Mouse (Mus musculus): Measurements from ENCODE around the gene Zfp874a.
A peak's percentile ranks its signal among the peaks of the same experiment; 100 is the strongest.
"Not testable (repeated sequence)": the region's sequence is repeated elsewhere in the genome, so short reads cannot be mapped to it uniquely, and the experiment has no call there.

Zfp874a gene

DNA sequence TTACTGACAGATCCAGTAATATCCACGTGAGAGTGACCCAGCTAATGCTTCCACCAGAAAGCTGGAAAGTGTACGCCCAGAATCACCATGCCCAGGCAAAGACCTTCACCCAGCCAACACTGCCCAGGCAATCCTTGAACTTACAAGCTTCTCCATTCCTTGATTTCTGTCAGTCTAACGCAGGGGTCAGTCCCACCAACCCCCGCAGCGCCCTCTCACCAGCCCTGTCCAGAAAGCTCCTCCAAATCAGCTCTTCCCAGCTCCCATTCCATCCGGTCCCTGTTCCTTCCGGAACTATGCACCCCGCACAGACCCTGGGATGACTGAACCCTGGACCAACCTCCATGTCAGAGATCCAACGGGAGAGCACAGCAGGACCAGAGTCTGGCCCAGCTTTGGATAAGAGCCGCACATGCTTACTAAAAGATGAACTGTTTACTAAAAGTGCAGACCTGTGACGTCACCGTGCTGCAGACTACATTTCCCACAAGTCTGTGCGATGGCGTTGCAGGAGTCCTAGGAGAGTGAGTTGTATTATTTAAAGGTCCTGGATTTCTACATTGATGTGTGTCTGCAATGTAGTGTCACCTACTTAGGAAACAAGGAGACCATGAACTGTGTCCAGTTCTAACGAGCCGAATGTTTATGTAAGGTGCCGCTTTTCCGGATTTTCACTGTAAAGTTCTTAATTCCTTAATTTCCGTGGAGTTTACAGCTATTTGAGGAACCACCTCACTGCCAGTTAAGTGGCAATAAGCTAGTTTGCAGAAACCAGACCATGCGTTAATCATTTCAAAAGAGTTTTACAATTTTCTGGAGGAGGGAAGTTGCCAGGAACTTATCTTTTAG is at the start of gene Zfp874a:
TSS of gene Zfp874a (minus strand) at position 453 of the 849 bp plus-strand sequence.
- peak; percentile 88 to 96 for DNase-seq (ENCODE audit: low spot score in 2 of 2)

DNA sequence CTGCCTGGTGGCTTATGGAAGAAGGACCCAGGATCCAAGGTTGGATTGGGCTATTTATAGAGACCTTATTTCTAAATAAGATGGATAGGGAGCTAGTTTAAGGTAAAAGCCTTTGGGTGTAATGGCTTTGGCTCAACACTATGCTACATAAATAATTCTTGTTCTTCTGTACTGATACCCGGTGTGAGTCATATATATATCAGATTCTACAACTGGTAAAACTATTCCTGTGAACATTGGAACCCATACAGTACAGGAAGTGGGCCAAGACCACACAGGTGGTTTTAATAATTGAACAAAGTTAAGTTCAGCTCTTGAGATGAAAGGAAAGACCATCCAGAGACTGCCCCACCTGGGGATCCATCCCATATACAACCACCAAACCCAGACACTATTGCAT is 49.5 kb upstream of the Zfp874a start:
- no peak for DNase-seq (ENCODE audit: low spot score in 2 of 2)

DNA sequence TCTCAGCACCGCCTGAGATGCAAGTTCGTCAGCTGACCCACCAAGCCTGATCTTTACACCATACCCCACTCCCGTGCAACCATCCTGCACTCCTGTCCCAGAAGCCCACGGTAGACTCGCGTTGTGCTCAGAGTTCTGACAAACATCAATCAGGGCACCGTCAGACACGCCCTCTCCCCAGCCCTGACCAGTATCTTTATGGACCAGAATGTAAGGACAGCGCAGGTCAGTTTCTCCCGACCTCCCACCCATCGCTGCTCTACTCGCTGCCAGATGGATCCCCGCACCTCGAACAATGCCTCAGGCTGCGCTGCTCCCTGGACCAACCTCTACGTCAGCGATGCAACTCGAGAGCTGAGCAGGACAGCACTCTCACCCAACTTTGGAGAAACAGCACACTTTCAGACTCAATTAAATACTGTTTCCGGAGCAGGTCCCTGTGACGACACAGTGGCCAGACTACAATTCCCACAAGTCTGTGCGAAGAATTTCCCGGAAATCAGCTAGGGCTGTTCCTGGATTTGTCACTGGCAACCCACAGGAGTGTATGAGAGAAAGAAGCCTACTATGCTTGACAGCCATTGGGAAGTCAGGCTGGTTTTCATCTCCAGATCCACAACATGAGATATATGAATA is 48.8 kb upstream of the Zfp874a start, which contains the start of gene Zfp58:
TSS of gene Zfp58 (minus strand) at position 472 of the 636 bp plus-strand sequence.
- peak; percentile 85 to 95 for DNase-seq (ENCODE audit: low spot score in 2 of 2)

DNA sequence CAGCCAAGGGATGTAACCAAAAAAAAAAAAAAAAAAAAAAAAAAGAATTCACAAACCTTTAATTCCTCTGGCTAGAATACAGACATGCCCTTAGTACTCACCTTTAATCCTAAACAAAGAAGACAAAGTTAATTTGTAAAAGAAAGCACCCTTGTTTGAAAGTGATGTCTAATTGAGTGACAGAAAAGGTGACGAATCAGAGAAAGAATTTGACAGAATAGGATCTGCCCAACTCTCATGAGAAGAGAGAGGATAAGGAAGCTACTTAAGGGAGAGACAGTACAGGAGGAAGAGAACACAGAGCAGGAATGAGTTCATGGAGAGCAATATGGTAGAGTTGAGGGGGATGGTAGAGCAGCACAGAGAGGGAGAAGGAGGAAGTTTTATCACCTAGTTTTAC is 44.2 kb upstream of the Zfp874a start:
- DNase-seq (ENCODE audit: low spot score in 2 of 2) = no peak

DNA sequence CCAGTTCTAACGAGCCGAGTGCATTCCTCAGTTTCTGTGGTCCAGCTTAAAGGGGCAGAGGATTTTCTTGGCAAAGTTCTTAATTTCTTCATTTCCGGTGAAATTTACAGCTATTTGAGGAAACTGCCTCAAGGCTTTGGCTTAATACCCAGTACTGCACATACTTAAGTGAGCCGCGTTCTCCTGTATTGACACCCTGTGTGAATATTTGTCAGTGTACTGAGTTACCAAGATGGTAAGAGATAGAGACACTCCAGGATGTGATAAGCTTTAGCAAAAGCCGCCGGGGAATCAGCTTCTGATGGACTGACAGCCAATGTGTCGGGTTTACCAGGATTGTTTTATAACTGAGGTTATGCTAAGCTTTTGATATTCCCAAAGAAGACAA is 33.0 kb upstream of the Zfp874a start:
- DNase-seq (ENCODE audit: low spot score in 2 of 2) = no peak

DNA sequence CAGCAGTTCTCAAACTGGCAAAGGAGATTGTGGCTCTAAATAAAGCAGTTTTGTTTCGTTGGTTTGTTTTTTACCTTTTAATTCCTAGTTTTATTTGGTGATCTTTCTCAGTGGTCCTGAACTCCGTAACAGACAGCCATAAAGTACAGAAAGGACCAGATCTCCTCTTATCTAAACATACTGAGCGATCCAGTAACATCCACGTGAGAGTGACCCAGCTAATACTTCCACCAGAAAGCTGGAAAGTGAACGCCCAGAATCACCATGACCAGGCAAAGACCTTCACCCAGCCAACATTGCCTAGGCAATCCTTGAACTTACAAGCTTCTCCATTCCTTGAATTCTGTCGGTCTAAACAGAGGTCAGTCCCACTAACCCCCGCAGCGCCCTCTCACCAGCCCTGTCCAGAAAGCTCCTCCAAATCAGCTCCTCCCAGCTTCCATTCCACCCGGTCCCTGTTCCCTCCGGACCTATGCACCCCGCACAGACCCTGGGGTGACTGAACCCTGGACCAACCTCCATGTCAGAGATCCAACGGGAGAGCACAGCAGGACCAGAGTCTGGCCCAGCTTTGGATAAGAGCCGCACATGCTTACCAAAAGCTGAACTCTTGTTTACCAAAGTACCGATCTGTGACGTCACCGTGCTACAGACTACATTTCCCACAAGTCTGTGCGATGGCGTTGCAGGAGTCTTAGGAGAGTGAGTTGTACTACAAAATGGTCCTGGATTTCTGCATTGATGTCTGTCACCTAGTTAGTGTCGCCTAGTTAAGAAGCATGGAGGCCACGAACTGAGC is 32.4 kb upstream of the Zfp874a start, which contains the start of gene Zfp874b:
TSS of gene Zfp874b (minus strand) at position 634 of the 799 bp plus-strand sequence.
- peak; percentile 88 to 96 for DNase-seq (ENCODE audit: low spot score in 2 of 2)

DNA sequence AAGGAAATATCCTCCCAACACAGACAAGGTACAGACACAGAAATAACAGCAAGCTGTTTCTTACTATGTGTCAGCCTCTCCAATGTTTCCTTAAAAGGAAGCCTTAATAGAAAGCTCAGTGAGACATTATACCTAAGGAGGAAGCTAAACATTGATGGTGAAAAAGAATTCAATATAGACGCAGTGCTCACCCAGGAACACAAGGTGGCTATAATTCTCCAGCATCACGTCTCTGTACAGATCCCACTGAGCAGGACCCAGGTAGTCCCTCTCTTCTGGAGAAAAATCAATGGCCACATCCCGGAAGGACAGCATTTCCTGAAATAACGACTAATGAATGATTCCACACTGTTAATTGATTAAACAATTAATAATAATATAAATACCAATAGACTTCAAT is 30.1 kb upstream of the Zfp874a start:
- DNase-seq (ENCODE audit: low spot score in 2 of 2) = no peak

DNA sequence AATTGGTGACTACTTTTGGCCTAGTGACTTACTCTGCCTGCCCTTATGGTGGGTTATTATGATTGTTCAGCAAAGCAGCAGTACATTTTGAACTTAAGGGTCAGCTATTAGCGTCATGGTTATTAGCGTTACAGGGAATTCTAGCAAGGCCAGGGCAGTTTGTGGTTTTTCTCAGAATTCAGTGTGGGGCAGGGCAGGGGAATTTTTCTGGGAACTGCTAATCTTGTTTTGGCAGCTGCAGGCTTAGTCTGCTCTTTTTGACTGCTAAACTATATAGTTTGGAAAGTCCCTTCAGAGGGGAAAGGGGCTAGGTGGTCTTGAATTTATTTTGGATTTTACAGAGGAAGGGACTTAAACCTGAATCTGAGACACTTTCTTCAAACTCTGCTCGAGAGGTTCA is 17.9 kb upstream of the Zfp874a start:
- no peak for DNase-seq (ENCODE audit: low spot score in 2 of 2)

DNA sequence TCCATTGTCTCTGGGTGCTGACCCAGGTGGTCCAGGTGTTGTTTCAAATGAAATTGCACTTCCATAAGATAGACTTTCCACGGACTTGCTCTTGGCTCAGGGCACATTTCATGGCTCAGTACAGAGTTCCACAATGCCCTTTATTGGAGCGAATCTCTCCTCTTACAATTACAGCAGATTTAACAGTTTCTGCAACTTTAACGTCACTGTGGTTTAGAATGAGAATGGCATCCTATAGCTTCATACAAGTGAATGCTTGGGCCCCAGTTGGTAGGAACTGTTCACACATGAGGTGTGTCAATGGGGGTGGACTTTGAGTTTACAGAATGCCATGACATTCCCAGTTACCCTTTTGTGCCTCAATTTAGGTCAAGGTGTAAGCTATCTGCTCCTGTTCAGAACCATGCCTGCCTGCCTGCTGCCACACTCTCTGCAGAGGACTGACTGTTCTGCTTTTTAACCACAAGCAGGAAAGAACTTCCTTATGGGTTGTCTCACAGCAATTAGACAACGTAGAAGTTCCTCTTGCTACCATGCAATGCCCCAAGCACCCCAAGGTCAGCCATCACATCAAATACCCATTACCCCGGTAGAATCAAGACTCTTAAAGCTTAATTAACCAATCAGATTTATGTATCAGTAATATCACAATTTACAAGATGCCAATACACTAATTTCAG is 12.2 kb upstream of the Zfp874a start:
- DNase-seq (ENCODE audit: low spot score in 2 of 2) = not testable (repeated sequence)

DNA sequence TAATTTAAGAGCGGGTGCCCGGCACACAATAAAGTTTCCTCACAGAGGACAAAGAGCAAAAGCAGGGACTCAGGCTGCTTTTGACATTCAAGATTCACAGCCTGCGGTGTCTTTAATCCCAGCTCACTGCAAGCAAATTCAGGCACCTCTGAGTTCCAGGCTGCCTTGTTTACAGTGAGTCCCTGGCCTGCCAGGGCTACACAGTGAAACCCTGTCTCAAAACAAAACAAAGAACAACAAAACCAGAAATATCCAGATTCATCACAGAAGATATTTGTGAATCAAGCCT is 541 bp upstream of the Zfp874a start:
- no peak for DNase-seq (ENCODE audit: low spot score in 2 of 2)

DNA sequence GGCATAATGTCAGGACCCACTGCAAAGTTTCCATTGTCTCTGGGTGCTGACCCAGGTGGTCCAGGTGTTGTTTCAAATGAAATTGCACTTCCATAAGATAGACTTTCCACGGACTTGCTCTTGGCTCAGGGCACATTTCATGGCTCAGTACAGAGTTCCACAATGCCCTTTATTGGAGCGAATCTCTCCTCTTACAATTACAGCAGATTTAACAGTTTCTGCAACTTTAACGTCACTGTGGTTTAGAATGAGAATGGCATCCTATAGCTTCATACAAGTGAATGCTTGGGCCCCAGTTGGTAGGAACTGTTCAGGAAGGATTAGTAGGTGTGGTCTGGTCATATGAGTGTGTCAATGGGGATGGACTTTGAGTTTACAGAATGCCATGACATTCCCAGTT is 14.3 kb downstream of the Zfp874a start:
- DNase-seq (ENCODE audit: low spot score in 2 of 2) = not testable (repeated sequence)

DNA sequence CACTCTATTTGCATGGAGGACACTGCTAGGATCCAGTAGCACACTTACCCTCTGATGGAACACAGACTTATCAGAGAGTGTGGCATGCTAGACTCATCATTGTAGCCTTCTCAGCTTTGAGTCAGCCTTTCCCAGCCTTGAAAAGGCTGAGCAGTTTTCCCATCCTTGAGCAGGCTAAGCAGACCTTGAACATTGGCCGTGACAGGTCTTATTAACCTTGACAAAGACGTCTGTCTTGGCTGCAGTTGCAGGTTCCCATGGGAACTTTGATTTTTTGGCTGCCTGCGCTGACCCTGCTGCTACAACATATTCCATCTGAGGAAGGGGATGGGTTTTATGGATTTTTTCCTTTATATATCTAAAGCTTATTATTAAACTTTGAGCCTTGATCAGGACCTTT is 23.3 kb downstream of the Zfp874a start:
- DNase-seq (ENCODE audit: low spot score in 2 of 2) = no peak

DNA sequence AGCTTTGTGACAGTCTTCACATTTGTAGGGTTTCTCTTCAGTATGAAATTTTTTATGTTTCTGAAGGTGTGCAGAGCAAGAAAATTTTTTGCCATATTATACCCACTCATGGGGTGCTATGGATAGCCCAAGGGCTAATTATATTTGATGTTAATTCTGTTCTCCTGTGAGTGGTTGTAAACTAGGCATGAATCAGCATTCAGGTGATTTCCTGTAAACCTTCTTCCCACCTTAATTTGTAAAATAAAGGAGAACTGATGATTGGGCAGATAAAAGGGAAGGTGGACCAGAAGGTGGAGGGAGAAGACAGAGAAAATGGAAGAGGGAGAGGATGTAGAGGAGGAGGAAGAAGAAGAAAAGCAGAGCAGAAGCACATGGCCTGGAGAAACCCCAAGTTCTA is 25.7 kb downstream of the Zfp874a start:
- DNase-seq (ENCODE audit: low spot score in 2 of 2) = not testable (repeated sequence)

DNA sequence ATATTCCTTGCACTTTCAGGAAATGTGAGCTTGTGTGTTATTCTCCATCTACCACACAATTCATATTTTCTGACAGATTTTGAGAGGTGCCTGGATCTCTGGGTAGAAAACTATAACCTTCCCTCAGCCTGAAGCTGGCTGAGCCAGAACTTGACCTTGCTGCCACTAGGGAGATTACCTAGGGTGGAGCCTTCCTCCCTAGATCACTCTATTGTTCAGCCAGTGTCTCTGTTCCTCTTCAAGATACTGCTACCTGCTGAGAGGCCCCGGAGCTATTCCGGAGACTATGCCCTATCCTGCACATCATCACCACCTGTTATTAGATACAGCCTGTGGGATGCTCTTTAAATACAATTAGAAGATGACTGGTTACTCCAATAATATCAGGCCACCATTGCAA is 28.9 kb downstream of the Zfp874a start:
- DNase-seq (ENCODE audit: low spot score in 2 of 2) = not testable (repeated sequence)

DNA sequence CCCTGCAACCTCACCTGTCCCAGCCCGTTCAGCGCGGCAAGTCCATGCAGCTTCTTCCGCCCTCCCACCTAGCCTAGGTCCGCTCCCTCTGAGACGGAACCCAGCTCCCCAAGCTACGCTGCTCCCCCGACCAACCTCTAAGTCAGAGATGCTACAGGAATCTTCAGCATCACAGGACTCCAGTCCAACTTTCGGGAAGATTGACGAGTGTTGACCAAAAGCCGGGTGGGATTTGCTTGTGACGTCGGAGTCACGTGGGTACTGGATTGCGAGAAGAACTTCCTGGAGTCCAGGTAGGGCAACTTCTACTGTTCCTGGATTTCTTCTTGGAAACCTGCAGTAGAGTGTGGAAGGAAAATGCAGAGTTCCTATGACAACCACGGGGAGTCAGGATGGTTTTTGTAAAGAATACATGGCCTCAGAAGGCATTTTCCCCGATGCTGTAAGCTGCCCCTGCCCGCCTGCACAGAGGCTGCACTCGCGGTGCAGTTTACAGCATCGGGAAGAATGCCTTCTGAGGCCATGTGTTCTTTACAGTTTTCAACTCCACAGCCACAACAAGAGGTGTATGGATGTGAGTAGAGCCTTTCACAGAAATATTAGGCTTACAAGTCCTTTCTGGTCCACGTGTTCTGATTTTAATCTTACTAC is 30.1 kb downstream of the Zfp874a start, which contains the start of gene Zfp459:
TSS of gene Zfp459 (minus strand) at position 212 of the 651 bp plus-strand sequence.
- DNase-seq (ENCODE audit: low spot score in 2 of 2) = peak; percentile 15 to 51

DNA sequence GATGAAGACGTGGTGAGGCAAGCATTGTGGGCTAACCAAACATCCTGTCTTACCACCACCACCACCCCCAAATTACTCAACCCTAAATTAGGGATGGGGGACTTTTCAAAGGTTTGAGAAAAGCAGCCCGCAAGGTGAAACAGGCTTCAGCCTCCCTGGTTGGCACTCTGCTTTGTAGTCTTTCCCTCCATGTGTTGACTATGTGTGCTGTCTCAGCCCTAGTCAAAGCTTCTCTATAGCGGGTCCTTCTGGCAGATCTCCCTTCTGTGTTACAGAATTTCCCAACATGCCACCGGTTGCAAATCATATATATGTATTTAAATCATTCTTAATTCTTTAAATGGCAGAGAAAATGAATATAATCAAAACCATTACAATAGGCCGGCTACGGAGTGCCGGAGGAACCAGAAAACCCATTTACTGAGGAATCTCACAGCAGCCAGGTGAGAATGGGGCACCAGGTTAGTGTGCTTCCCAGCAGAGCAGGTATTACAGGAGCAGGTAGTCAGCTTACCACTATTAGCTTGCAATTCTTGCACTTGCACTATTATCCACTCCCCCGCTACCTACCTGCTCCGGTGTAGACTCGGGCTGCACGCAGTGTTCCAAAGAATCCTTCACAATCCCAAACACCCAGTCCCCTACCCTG is 30.7 kb downstream of the Zfp874a start:
- peak in 1 of 2 experiments; percentile 5 for DNase-seq (ENCODE audit: low spot score in 2 of 2)

DNA sequence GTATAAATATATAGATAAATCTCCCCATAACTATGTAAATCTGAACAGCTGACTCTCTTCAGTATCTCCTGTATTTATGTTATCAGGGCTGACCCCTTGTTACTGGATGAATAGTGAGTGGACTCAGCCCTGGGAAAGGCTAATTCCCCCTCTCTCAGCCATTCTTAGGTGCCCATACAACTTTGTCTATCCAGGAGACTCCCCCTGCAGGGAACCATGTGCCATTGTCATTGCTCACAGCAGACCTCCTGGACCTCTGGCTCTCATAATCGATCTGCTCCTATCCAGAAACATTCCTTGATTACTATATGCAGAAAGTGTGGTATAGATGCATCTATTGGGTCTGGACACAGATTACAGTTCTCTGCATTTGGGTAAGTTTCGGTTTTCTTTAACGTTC is 34.6 kb downstream of the Zfp874a start:
- no peak for DNase-seq (ENCODE audit: low spot score in 2 of 2)

DNA sequence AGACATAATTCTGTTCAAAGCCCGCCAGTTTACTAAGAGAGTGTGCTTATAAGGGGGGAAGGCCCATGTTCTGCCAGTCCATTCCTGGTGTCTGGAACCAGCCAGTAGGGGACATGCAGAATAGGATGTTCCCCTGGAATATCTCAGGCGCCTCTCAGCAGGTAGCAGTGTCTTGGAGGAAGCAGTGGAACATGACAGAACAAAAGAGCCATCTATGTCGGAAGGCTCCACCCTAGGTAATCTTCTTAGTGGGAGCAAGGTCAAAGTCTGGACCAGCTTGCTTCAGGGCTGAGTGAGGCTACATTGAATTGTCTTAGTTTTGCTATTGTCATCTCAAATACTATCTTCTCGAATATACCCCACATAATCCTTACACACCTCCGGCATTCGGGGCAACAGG is 35.7 kb downstream of the Zfp874a start:
- no peak for DNase-seq (ENCODE audit: low spot score in 2 of 2)

DNA sequence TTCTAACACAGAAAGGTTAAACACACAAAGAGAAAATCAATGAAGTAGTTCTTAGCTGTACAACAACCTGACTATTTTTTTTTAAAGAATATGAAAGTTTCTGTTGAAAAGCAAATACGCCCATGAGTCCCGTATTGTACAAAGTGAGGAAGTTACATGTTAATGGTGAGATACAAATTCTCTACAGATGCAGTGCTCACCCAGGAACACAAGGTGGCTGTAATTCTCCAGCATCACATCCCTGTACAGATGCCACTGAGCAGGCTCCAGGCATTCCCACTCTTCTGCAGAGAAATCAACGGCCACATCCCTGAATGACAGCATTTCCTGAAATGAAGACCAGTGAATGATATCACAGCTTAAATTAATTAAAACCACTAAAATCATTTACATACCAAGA is 37.8 kb downstream of the Zfp874a start:
- peak in 1 of 2 experiments; percentile 11 for DNase-seq (ENCODE audit: low spot score in 2 of 2)

DNA sequence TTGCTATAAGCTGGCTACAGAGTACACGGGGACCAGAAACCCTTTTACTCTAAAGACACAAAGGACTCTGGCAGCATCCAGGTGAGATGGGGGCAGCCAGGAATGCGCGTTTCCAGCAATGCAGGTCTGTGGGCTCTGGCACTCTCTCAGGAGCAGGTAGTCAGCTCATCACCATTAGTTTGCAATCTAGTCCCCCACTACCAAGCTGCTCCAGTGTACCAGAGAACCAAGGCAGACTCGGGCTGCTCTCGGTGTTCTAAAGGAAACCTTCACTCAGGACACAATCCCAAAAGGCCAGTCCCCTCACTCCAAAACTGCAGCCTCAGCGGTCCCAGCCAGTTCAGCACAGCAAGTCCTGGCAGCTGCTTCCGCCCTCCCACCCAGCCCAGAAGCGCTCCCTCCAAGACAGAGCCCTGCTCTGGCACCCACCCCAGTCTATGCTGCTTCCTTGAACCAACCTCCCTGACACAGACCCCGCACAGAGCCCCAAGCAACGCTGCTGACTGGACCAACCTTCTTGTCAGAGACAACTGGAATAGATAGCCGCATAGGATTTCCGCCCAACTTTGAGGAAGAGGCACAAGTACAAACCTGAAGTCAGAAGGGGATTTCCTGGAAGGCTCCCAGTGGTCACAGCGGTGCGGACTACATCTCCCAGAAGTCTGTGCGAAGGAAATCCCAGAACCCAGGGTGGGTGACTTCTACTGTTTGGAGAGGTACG is 52.1 kb downstream of the Zfp874a start, which contains the start of gene Zfp429:
TSS of gene Zfp429 (minus strand) at position 637 of the 721 bp plus-strand sequence.
- DNase-seq (ENCODE audit: low spot score in 2 of 2) = peak; percentile 72 to 79

All from frontal cortex, postnatal 36 days (tissue).